Mouse (Mus musculus) hindbrain, embryonic 11.5 days (tissue): ENCODE measurements around the gene Papss1. TPM values are rescaled to one million over a fixed set of nuclear protein-coding genes. Genes with fewer than 3 reads are reported as not detected.

ENCODE experiments used
- ATAC-seq: fragments of 200-750 bp; cut with Nextera tagmentation; 2 replicates; pipeline ENCODE4 v1.8.0; 2017; ENCODE audit warnings: mild to moderate bottlenecking, moderate TSS enrichment, moderate library complexity; ENCODE audit not compliant: low FRiP score
- DNase-seq: peaks from one replicate; pipeline ENCODE4 v3.0.0-alpha.2; 2015; ENCODE audit warnings: low spot score
- H3K27ac ChIP-seq: fragments of 300-500 bp; sonication (generic); 2 replicates; pipeline ENCODE4 v1.5.1; 2014; ENCODE audit warnings: mild to moderate bottlenecking, low read depth, low read length
- H3K27me3 ChIP-seq: fragments of 300-500 bp; sonication (generic); 2 replicates; pipeline ENCODE4 v1.6.1; 2014; ENCODE audit warnings: mild to moderate bottlenecking, low read length, moderate library complexity, mixed read lengths; ENCODE audit not compliant: control insufficient read depth, insufficient read depth
- H3K36me3 ChIP-seq: fragments of 300-500 bp; sonication (generic); 2 replicates; pipeline ENCODE4 v1.6.1; 2014; ENCODE audit warnings: mild to moderate bottlenecking, low read length, moderate library complexity, mixed read lengths; ENCODE audit not compliant: control insufficient read depth, insufficient read depth
- H3K4me1 ChIP-seq: fragments of 300-500 bp; sonication (generic); replicated peaks from 2 replicates; pipeline ENCODE4 v1.6.1; 2014; ENCODE audit warnings: low read length, mixed read lengths; ENCODE audit not compliant: control insufficient read depth, insufficient read depth
- H3K4me2 ChIP-seq: fragments of 300-500 bp; sonication (generic); replicated peaks from 2 replicates; pipeline ENCODE4 v1.6.1; 2014; ENCODE audit warnings: mild to moderate bottlenecking, low read depth, low read length
- H3K4me3 ChIP-seq: fragments of 300-500 bp; sonication (generic); 2 replicates; pipeline ENCODE4 v1.5.1; 2014; ENCODE audit warnings: low read depth, low read length
- H3K9ac ChIP-seq: fragments of 300-500 bp; sonication (generic); 2 replicates; pipeline ENCODE4 v1.6.1; 2014; ENCODE audit warnings: low read depth, low read length
- H3K9me3 ChIP-seq: fragments of 300-500 bp; sonication (generic); 2 replicates; pipeline ENCODE4 v1.6.1; 2016; ENCODE audit warnings: low read length; ENCODE audit not compliant: control insufficient read depth
- WGBS: fragments of 180-500 bp; shearing (Covaris S2); extraction: QIAGEN DNeasy Blood & Tissue Kit; methylation state at CpG from one replicate; pipeline ENCODE4 v1.1.7; 2014; 5-methylcytosine and 5-hydroxymethylcytosine counted together
- polyA plus RNA-seq: library from polyadenylated mRNA; unstranded; fragments of >200 nt; fragmentation: Nextera tagmentation; extraction: Ambion mirVana; gene quantifications from 2 replicates; pipeline ENCODE4 v1.2.1, GENCODE M21; 2014

Gene Papss1
- polyA plus RNA-seq, 1 experiment from 2014 or later, result 83.8 TPM

DNA sequence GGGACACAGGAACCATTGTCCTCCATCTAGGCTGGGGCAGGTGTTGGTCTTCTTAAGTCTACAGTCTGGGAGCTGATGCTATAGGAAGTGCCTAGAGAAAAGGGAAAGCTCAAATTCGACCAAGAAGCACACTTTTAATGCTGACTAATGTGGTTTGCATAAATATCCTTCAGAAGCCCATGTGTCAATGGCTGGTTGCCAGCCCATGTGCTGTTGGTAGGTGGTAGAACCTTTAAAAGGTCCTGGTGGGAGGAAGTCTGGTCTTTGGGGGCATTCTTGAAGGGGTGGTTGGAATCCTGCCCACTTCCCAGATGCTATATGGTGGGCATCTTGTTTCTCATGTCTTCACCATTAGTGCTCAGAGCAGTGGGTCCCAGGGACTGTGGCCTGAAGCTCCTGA lies 5.9 kb downstream of the Papss1 start:
- DNase-seq, result no peak
- H3K4me2 ChIP-seq, result no peak overlapping the region
- no peak overlapping the region for H3K4me3 ChIP-seq
- no peak overlapping the region for H3K9ac ChIP-seq
- no peak overlapping the region for H3K27ac ChIP-seq
- no peak for ATAC-seq
- H3K4me1 ChIP-seq, result peaks cover 5% of the 10 kb centered on the region
- no peaks in the 10 kb centered on the region for H3K27me3 ChIP-seq
- 69% methylated on average over 1 of the region's 1 CpGs for WGBS
- no peaks in the 10 kb centered on the region for H3K36me3 ChIP-seq
- no peaks in the 10 kb centered on the region for H3K9me3 ChIP-seq

DNA sequence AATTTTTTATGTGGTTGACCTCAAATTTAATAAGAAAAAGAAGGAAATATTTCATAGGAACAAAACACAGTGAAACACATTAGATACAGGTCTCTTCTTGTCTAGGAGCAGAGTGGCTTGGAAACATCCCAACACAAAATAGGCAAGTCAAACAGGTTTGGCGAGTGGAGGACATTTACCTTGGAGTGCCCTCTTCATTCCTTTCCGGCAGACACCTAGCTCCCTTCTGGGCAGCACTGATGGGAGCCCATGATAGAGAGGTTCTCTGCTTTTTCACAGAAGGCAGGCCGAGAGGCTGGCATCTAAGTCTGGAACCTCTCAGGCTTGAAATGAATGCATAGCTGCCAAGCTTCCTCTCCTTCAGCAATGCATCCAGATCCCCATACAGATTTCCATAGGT lies 9.0 kb downstream of the Papss1 start:
- Histone ChIP-seq H3K36me3 (no peaks in the 10 kb centered on the region), H3K4me3 (no peak overlapping the region), H3K27me3 (no peaks in the 10 kb centered on the region), H3K4me2 (no peak overlapping the region), H3K9ac (no peak overlapping the region), H3K4me1 (no peaks in the 10 kb centered on the region), H3K9me3 (no peaks in the 10 kb centered on the region), H3K27ac (no peak overlapping the region)
- DNase-seq, result no peak
- ATAC-seq, result no peak
- 88% methylated on average over 3 of the region's 3 CpGs for WGBS

DNA sequence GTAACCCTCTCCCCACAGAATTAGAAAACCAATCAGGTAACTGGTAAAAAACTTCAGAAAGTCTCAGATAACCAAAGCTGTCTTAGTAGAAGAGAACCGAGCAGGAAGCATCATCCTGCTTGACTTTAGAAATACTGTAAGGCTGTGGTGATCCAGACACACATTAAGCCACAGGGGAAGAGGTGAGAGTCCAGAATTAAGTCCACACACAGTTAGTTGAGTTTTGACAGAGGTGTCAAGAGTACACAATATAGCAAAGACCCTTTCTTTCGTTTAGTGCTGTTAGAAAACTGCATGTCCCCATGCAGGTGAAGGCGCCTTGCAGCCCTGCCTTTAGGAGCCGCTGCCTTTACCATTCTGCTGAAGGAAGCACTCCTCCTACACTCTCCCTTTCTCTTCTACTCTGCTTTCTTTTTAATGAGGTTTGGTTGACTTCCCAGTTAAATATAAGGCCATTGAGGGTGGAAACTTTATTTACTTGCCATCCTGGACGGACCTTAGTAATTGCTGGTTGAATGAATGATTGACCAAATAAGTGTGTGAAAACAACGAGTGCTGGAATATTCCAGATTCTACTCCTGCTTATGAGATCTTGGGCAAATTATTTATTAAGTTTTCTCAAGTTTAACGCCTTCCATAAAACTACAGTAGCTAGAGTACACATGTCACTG lies 14.0 kb downstream of the Papss1 start:
- Histone ChIP-seq H3K36me3 (no peaks in the 10 kb centered on the region), H3K27ac (no peak overlapping the region), H3K4me1 (no peaks in the 10 kb centered on the region), H3K4me2 (no peak overlapping the region), H3K9me3 (no peaks in the 10 kb centered on the region), H3K4me3 (no peak overlapping the region), H3K27me3 (no peaks in the 10 kb centered on the region), H3K9ac (no peak overlapping the region)
- ATAC-seq (no peak), DNase-seq (no peak)
- 92% methylated on average over 7 of the region's 7 CpGs for WGBS

DNA sequence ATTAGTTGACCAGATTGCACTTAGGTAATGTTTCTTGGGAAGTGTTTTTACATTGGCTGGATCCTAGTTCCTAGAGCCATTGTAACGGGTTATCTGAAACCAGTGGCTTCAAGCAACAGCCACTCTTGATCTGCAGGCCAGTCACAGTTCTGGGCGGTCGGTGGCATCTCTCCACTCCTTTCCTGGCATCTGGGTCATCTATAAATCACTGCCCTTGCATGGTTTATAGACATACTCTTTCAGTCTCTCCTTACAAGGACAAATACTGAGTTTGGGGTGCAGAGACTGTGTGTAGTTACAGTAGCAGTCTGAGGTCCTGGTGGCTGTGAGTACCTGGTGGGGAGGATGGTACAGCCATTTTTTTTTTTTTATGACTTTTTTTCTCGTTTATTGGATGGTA lies 15.5 kb downstream of the Papss1 start:
- ATAC-seq, result no peak
- WGBS, result 92% methylated on average over 4 of the region's 4 CpGs
- H3K4me3 ChIP-seq, result no peak overlapping the region
- no peaks in the 10 kb centered on the region for H3K36me3 ChIP-seq
- no peak for DNase-seq
- no peaks in the 10 kb centered on the region for H3K27me3 ChIP-seq
- no peak overlapping the region for H3K9ac ChIP-seq
- no peak overlapping the region for H3K4me2 ChIP-seq
- no peak overlapping the region for H3K27ac ChIP-seq
- H3K4me1 ChIP-seq, result no peaks in the 10 kb centered on the region
- no peaks in the 10 kb centered on the region for H3K9me3 ChIP-seq

DNA sequence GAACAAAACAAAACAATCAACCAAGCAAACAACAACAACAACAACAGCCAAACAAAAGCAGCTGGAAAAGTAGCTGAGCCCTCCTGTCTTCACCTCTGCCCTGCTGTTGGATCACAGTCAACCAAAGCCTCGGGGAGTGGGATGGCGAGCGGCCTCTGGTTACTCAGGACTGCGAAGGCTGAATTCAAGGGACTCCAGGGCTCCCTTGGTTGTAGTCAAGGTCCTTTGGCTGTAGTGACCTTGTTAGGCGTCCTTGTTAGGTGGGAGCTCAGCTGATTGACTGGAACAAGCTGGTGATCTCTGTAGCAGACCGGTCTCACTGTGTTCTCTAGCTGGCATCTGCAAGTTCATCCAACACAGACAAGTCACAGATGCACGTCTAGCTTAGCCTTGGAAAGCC lies 16.5 kb downstream of the Papss1 start:
- Histone ChIP-seq H3K27me3 (no peaks in the 10 kb centered on the region), H3K4me1 (no peaks in the 10 kb centered on the region), H3K27ac (no peak overlapping the region), H3K9ac (no peak overlapping the region), H3K36me3 (no peaks in the 10 kb centered on the region), H3K4me2 (no peak overlapping the region), H3K9me3 (no peaks in the 10 kb centered on the region), H3K4me3 (no peak overlapping the region)
- no peak for DNase-seq
- 96% methylated on average over 7 of the region's 7 CpGs for WGBS
- no peak for ATAC-seq

DNA sequence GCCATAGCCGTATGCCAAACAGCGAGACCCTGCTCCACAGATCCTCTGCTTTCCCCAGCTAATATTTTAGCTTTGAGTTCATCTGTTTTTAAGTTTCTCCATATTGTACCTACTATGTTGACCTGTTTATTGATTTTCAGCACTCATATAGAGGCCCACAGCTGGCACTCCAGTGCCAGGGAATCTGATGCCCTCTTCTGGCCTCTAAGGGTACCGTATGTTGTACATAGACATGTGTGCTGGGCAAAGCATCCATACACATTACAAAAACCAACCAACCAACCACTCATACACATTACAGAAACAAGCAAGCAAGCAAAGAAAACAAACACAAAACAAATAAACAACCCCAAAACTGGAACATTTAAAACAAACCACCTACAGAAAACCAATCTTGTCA lies 22.2 kb downstream of the Papss1 start:
- no peaks in the 10 kb centered on the region for H3K36me3 ChIP-seq
- H3K4me2 ChIP-seq, result no peak overlapping the region
- H3K9me3 ChIP-seq, result no peaks in the 10 kb centered on the region
- no peak overlapping the region for H3K4me3 ChIP-seq
- no peak for ATAC-seq
- H3K9ac ChIP-seq, result no peak overlapping the region
- H3K4me1 ChIP-seq, result no peaks in the 10 kb centered on the region
- no peak for DNase-seq
- 96% methylated on average over 3 of the region's 3 CpGs for WGBS
- no peaks in the 10 kb centered on the region for H3K27me3 ChIP-seq
- no peak overlapping the region for H3K27ac ChIP-seq

DNA sequence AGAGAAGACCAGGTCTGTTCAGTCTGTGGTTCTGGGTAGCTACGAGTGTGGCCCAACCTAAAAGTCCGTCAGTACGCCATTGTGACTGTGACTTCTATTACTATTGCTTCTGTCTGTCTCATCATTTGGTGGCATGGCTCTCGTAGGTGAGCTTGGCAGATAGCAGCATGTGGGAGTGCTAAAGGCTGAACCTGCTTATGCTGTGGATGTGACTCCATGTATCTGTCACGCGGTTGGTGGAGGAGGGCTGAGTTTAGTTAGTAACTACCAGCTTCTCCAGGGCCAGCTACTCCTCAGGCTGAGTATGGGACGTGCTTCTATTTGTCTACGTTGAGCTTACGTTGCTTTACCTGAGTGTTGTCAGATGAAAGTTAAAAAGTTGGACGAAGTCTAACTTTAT lies 23.4 kb downstream of the Papss1 start:
- WGBS, result 96% methylated on average over 10 of the region's 10 CpGs
- Histone ChIP-seq H3K9me3 (no peaks in the 10 kb centered on the region), H3K4me2 (no peak overlapping the region), H3K36me3 (no peaks in the 10 kb centered on the region), H3K4me3 (no peak overlapping the region), H3K27ac (no peak overlapping the region), H3K4me1 (no peaks in the 10 kb centered on the region), H3K27me3 (no peaks in the 10 kb centered on the region), H3K9ac (no peak overlapping the region)
- DNase-seq (no peak), ATAC-seq (no peak)

DNA sequence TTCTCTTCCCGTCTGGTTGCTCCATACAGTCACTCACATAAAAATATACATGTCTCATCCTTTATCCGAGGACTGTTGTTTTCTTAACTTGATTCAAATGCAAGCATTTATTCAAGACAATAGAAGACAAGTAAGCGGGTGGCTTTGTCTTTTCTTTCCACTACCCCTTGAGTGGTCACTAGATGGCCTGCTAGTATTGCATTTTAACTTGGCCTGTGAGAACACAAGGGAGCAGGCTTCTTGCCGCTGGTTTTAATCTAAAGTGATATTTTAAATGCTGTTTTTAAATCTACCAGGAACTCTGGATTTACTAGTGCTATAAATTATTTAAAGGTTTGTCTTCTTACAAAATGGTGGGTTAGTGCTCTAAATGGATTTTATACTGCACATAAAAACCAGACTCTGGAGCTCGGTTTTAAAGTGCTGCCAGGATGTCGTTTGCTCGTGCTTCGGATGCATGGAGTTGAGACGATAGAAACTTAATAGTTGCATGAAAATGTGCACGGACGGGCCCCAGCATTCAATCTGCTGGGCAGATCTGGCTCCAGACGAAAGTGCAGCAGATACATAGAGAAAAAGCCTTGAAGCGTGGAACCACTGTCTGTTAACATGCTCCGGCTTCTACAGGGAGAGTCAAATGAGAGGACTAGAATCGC lies 28.7 kb downstream of the Papss1 start:
- 88% methylated on average over 15 of the region's 15 CpGs for WGBS
- H3K27me3 ChIP-seq, result no peaks in the 10 kb centered on the region
- H3K4me2 ChIP-seq, result no peak overlapping the region
- no peak overlapping the region for H3K27ac ChIP-seq
- H3K36me3 ChIP-seq, result no peaks in the 10 kb centered on the region
- ATAC-seq, result no peak
- no peak overlapping the region for H3K9ac ChIP-seq
- DNase-seq, result no peak
- no peaks in the 10 kb centered on the region for H3K9me3 ChIP-seq
- H3K4me1 ChIP-seq, result no peaks in the 10 kb centered on the region
- H3K4me3 ChIP-seq, result no peak overlapping the region

DNA sequence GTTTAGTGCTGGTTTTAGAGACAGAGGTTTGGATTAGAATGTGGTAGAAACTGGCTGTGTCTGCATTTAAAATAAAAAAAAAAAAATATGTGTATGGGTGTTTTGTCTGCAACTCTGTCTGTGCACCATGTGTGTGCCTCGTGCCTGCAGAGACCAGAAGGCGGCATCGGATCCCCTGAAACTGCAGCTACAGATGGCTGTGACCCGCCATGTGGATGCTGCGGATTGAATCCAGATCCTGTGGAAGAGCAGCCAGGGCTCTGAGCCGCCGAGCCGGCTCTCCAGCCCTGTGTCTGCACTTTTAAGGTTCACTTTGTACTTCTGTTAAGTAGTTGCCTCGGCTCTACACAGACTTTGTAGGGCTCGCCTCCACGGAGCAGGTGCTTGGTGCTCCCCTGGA lies 29.8 kb downstream of the Papss1 start:
- H3K36me3 ChIP-seq, result no peaks in the 10 kb centered on the region
- H3K4me3 ChIP-seq, result no peak overlapping the region
- no peak for DNase-seq
- no peaks in the 10 kb centered on the region for H3K4me1 ChIP-seq
- WGBS, result 94% methylated on average over 11 of the region's 11 CpGs
- H3K9ac ChIP-seq, result no peak overlapping the region
- ATAC-seq, result no peak
- H3K9me3 ChIP-seq, result no peaks in the 10 kb centered on the region
- H3K4me2 ChIP-seq, result no peak overlapping the region
- no peak overlapping the region for H3K27ac ChIP-seq
- no peaks in the 10 kb centered on the region for H3K27me3 ChIP-seq
